Mouse (Mus musculus): ENCODE measurements around the gene Gna14.

DNA sequence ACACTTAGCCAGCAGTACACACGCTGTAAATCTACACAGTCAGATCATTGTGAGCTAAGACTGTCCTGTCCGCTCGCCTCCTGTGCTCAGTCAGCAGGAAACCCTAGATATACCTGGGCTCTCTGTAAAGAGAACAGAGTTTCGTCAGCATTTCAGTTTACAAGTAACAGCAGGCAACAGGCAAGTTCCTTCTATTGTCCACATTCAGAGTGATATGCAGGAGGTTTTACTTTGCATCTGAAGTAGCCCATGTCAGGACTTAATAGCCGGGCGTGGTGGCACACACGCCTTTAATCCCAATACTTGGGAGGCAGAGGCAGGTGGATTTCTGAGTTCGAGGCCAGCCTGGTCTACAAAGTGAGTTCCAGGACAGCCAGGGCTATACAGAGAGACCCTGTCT, 166.5 kb downstream of the Gna14 start:
- no peak for TF ChIP-seq EP300 (IDR thresholded peaks at IDR 0.05; ENCODE audit: insufficient read depth, low read depth, low read length)
- TF ChIP-seq POLR2A (IDR thresholded peaks at IDR 0.05; ENCODE audit: insufficient read depth, low read length) = no peak
